Mouse (Mus musculus) limb, embryonic 11.5 days (tissue): ENCODE measurements around the gene Gbgt1. TPM values are rescaled to one million over a fixed set of nuclear protein-coding genes. Genes with fewer than 3 reads are reported as not detected.

Source experiments
- ATAC-seq: fragments of 200-750 bp; cut with Nextera tagmentation; 2 replicates; pipeline ENCODE4 v1.8.0; 2017; ENCODE audit warnings: low read depth; ENCODE audit not compliant: insufficient number of reproducible peaks, low FRiP score, low TSS enrichment
- DNase-seq: peaks from one replicate; pipeline ENCODE4 v3.0.0-alpha.2; 2015; ENCODE audit warnings: low spot score
- H3K27ac ChIP-seq: fragments of 300-500 bp; sonication (generic); replicated peaks from 2 replicates; pipeline ENCODE4 v1.5.1; 2014; ENCODE audit warnings: low read depth, mild to moderate bottlenecking, low read length
- H3K27me3 ChIP-seq: fragments of 300-500 bp; sonication (generic); 2 replicates; pipeline ENCODE4 v1.6.1; 2014; ENCODE audit warnings: mild to moderate bottlenecking, low read length, mixed read lengths; ENCODE audit not compliant: control insufficient read depth, insufficient read depth
- H3K36me3 ChIP-seq: fragments of 300-500 bp; sonication (generic); 2 replicates; pipeline ENCODE4 v1.6.1; 2014; ENCODE audit warnings: mild to moderate bottlenecking, low read length, moderate library complexity, mixed read lengths; ENCODE audit not compliant: control insufficient read depth, insufficient read depth
- H3K4me1 ChIP-seq: fragments of 300-500 bp; sonication (generic); 2 replicates; pipeline ENCODE4 v1.6.1; 2014; ENCODE audit warnings: low read length, mixed read lengths; ENCODE audit not compliant: control insufficient read depth, insufficient read depth
- H3K4me2 ChIP-seq: fragments of 300-500 bp; sonication (generic); 2 replicates; pipeline ENCODE4 v1.6.1; 2014; ENCODE audit warnings: low read depth, mild to moderate bottlenecking, moderate library complexity; ENCODE audit not compliant: severe bottlenecking
- H3K4me3 ChIP-seq: fragments of 300-500 bp; sonication (generic); 2 replicates; pipeline ENCODE4 v1.5.1; 2014; ENCODE audit warnings: low read depth, low read length
- H3K9ac ChIP-seq: fragments of 300-500 bp; sonication (generic); 2 replicates; pipeline ENCODE4 v1.6.1; 2014; ENCODE audit warnings: mild to moderate bottlenecking, low read length
- H3K9me3 ChIP-seq: fragments of 300-500 bp; sonication (generic); 2 replicates; pipeline ENCODE4 v1.6.1; 2016; ENCODE audit warnings: low read length; ENCODE audit not compliant: control insufficient read depth
- WGBS: fragments of 180-500 bp; shearing (Covaris S2); extraction: QIAGEN DNeasy Blood & Tissue Kit; methylation state at CpG from one replicate; pipeline ENCODE4 v1.1.7; 2014; 5-methylcytosine and 5-hydroxymethylcytosine counted together
- polyA plus RNA-seq: library from polyadenylated mRNA; unstranded; fragments of >200 nt; fragmentation: Nextera tagmentation; extraction: Ambion mirVana; gene quantifications from 2 replicates; pipeline ENCODE4 v1.2.1, GENCODE M21; 2014

Gene Gbgt1
- polyA plus RNA-seq, 1 experiment from 2014 or later = not detected

DNA sequence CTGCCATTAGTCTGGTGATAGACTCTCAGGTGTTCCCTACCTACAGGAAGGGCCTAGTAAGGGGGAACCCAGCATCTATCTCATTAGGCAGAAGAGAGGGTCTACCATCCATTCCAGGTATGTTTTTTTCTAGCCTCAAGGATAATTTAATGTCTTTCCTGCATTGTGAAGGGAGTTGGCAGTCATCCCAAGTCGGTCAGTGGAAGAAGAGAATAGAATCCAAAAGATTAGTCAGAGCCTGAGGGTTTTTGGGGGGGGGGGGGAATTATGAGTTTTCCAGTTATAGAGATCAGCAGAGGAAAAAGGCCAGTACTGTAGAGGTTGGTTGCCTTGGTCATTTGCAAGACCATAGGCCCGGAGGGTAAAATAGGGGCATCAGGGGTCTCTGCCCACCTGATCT, 2.2 kb upstream of the Gbgt1 start:
- H3K9ac ChIP-seq = no peak overlapping the region
- 86% methylated on average over 2 of the region's 2 CpGs for WGBS
- no peak overlapping the region for H3K4me3 ChIP-seq
- ATAC-seq (no peak), DNase-seq (no peak)
- H3K9me3 ChIP-seq = no peaks in the 10 kb centered on the region
- H3K36me3 ChIP-seq = no peaks in the 10 kb centered on the region
- H3K27me3 ChIP-seq = no peaks in the 10 kb centered on the region
- no peak overlapping the region for H3K27ac ChIP-seq
- no peaks in the 10 kb centered on the region for H3K4me1 ChIP-seq
- no peak overlapping the region for H3K4me2 ChIP-seq

DNA sequence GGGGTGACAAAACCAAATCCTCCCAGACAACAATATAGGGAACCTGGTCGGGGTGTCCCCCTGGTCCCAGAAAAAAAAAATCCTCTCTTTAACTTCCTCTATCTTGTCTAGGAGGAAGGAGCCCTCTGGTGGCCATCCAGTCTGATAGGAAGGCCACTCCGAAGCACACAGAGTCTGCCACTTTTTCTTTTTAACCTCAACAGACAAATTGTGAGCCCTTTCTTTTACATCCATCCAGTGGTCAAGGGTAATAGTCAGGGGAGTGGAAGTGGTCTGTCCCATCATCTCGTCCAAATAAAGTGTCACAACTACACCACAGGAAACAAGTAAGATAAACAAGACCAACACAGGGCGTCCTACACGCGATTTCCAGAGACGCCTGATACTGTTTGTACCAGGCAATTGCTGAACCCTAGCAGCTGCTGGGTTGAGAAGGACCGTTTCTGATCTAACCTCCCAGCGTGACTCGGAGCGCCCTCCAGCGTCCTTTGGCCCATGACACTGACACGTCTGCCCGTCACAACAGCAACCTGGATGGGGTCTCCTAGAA, 1.4 kb upstream of the Gbgt1 start:
- no peak for DNase-seq
- no peak overlapping the region for H3K9ac ChIP-seq
- H3K27me3 ChIP-seq = no peaks in the 10 kb centered on the region
- WGBS = 87% methylated on average over 14 of the region's 14 CpGs
- H3K36me3 ChIP-seq = no peaks in the 10 kb centered on the region
- H3K9me3 ChIP-seq = no peaks in the 10 kb centered on the region
- ATAC-seq = no peak
- H3K27ac ChIP-seq = no peak overlapping the region
- no peak overlapping the region for H3K4me2 ChIP-seq
- H3K4me1 ChIP-seq = no peaks in the 10 kb centered on the region
- no peak overlapping the region for H3K4me3 ChIP-seq

DNA sequence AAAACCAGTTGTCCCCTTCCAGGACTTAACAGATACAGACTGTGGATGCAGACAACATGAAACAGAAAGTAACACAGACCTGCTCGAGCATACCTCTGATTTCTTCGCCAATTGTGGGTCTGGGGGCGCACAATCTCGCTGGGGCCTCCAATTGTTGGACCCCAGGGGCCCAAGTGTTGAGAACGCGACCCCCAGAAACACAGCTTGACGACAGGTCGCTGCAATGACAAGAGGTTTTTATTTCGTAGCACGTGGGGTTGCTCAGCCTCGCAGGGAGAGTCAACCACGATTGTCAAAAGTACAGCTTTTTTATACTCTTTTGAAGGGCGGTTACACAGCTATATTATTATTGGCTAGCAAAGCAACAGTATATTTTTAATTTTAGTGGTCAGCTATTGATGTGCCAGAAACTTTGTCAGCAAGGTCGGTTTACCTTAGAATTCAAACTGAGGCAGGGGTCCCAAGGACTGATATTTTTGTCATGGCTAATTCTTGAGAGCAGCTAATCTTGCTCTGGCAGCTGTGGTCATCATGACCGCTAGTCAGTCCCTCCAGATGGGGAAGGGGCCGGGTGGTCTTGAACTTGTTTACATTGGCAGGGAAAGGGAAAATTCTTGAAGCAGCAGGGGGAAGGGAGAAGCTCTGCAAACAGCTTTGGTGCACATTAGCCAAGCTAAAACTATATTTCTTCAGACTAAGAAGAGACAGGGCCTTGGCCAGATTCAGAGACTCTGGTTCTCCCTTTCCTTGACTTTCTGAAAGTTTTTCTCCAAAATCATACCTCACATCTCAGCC, 693 bp upstream of the Gbgt1 start:
- no peak overlapping the region for H3K4me2 ChIP-seq
- ATAC-seq = no peak

DNA sequence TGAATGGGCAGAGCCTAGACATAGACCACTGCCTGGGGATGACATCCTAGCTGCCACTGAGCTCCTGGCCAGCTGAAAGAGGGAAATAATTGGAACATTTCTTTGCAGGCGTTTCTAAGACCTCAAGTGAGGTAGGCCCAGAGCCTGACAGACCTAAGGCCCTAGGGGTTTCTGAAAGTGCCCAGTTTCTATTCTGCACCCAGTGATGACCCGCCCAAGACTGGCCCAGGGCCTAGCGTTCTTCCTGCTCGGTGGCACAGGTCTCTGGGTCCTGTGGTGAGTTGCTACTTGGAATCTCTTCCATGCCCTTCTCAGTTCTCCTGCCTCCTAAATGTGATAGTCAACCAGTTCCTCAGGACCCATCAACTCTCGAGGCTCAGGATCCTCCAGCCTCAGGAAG, 870 bp downstream of the Gbgt1 start:
- Histone ChIP-seq H3K36me3 (no peaks in the 10 kb centered on the region), H3K4me1 (no peaks in the 10 kb centered on the region), H3K27ac (no peak overlapping the region), H3K4me3 (no peak overlapping the region), H3K9me3 (no peaks in the 10 kb centered on the region), H3K9ac (no peak overlapping the region), H3K4me2 (no peak overlapping the region), H3K27me3 (no peaks in the 10 kb centered on the region)
- ATAC-seq (no peak), DNase-seq (no peak)
- 87% methylated on average over 5 of the region's 5 CpGs for WGBS

More for the DNA sequence above, 693 bp upstream of the Gbgt1 start:
- H3K4me3 ChIP-seq = no peak overlapping the region
- no peaks in the 10 kb centered on the region for H3K4me1 ChIP-seq
- DNase-seq = no peak
- no peak overlapping the region for H3K9ac ChIP-seq
- H3K9me3 ChIP-seq = no peaks in the 10 kb centered on the region
- no peak overlapping the region for H3K27ac ChIP-seq
- H3K27me3 ChIP-seq = no peaks in the 10 kb centered on the region
- 85% methylated on average over 16 of the region's 16 CpGs for WGBS
- no peaks in the 10 kb centered on the region for H3K36me3 ChIP-seq

DNA sequence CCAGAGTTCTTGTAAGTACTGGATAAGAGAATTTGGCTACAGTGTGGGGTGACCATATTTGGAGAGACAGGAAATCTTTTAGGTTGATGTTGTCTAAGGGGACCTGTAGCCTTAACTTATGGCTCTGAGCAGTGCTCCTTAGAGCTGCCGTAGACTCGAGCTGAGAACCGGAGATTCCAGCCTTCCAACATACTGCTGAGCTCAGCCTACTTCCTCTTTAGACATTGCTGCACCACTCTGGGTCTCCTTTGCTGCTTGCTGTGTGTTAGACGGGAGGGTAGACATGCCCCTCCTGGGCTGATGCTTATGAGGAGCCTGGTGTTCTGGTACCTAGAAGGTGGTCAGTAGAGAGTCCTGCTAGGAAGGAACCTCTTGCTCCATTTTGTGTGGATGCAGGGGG, 1.7 kb downstream of the Gbgt1 start:
- 90% methylated on average over 4 of the region's 4 CpGs for WGBS

DNA sequence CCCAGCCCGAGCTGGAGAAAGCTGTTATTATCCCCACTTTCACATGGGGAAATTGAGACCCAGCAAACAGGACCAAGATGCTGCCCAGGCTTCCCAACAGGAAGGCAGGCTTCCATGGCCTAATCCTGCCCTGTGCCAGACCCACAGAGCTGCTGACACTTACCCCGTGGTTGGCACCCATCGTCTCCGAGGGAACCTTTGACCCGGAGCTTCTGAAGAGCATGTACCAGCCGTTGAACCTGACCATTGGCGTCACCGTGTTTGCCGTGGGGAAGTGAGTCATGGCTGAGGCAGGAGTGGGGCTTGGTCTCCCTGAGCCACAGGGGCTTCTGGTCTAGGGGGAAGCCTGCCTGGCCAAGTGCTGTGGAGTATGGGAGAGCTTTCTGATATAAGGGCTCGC, 6.3 kb downstream of the Gbgt1 start:
- Histone ChIP-seq H3K27me3 (no peaks in the 10 kb centered on the region), H3K9ac (no peak overlapping the region), H3K4me3 (no peak overlapping the region), H3K27ac (no peak overlapping the region), H3K4me2 (no peak overlapping the region), H3K4me1 (no peaks in the 10 kb centered on the region), H3K9me3 (no peaks in the 10 kb centered on the region), H3K36me3 (no peaks in the 10 kb centered on the region)
- DNase-seq (no peak), ATAC-seq (no peak)
- 84% methylated on average over 10 of the region's 10 CpGs for WGBS

More for the DNA sequence above, 1.7 kb downstream of the Gbgt1 start:
- Histone ChIP-seq H3K4me2 (no peak overlapping the region), H3K4me1 (no peaks in the 10 kb centered on the region), H3K9me3 (no peaks in the 10 kb centered on the region), H3K27ac (no peak overlapping the region), H3K36me3 (no peaks in the 10 kb centered on the region), H3K9ac (no peak overlapping the region), H3K27me3 (no peaks in the 10 kb centered on the region), H3K4me3 (no peak overlapping the region)
- no peak for ATAC-seq
- no peak for DNase-seq

DNA sequence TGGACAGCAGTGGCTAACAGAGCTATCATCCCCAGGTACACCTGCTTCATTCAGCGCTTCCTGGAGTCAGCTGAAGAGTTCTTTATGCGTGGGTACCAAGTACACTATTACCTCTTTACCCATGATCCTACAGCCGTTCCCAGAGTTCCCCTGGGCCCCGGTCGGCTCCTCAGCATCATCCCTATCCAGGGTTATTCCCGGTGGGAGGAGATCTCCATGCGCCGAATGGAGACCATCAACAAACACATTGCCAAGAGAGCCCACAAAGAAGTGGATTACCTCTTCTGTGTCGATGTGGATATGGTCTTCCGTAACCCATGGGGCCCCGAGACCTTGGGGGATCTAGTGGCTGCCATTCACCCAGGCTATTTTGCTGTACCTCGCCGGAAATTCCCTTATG, 8.0 kb downstream of the Gbgt1 start:
- 90% methylated on average over 13 of the region's 13 CpGs for WGBS

DNA sequence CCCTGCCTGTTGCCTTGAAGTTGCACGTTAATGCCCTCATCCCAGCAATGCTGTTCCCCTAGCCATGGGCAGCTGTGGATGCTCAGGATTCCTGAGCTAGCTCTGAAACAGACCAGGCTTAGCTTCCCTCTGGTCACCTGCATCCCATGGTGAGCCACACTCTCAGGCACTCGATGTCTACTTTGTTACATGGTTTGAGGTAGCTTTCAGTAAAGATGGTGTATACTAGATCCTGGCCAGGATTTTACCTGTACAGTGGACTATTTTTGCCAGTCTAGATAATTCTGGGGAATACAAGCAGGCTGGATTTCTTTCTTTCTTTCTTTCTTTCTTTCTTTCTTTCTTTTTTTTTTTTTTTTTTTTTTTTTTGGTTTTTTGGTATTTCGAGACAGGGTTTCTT, 9.1 kb downstream of the Gbgt1 start, which contains the start of gene Gm10134:
Gene Gm10134, plus strand, starts transcription at position 301 of the 400 bp plus-strand sequence.
- no peak for DNase-seq
- no peak for ATAC-seq
- Histone ChIP-seq H3K4me3 (no peak within 1 kb of the TSS), H3K9me3 (no peaks in the 10 kb centered on the region), H3K4me2 (no peak within 1 kb of the TSS), H3K27ac (no peak within 1 kb of the TSS), H3K36me3 (no peaks in the 10 kb centered on the region), H3K9ac (no peak within 1 kb of the TSS), H3K27me3 (no peaks in the 10 kb centered on the region), H3K4me1 (no peaks in the 10 kb centered on the region)
- 74% methylated on average over 3 of the region's 3 CpGs for WGBS

More for the DNA sequence above, 8.0 kb downstream of the Gbgt1 start:
- Histone ChIP-seq H3K27ac (no peak overlapping the region), H3K9ac (no peak overlapping the region), H3K27me3 (no peaks in the 10 kb centered on the region), H3K36me3 (no peaks in the 10 kb centered on the region), H3K4me3 (no peak overlapping the region), H3K4me2 (no peak overlapping the region), H3K4me1 (no peaks in the 10 kb centered on the region), H3K9me3 (no peaks in the 10 kb centered on the region)
- ATAC-seq (no peak), DNase-seq (no peak)
